Mouse (Mus musculus) thymus, adult 2 months (tissue): ENCODE measurements around the gene Plppr4.

ENCODE experiments used
- CTCF ChIP-seq: fragments of 200-500 bp; IDR thresholded peaks from 2 replicates; pipeline ENCODE4 v1.5.1; 2012; ENCODE audit warnings: mild to moderate bottlenecking, control low read depth, low read length, moderate library complexity, borderline replicate concordance; ENCODE audit not compliant: control insufficient read depth, poor library complexity, insufficient read depth; ENCODE audit errors: extremely low read depth
- POLR2A ChIP-seq: fragments of 200-500 bp; IDR thresholded peaks from 2 replicates; pipeline ENCODE4 v1.6.1; 2012; ENCODE audit warnings: mild to moderate bottlenecking, low read length, control low read depth, moderate library complexity; ENCODE audit not compliant: control insufficient read depth, poor library complexity, insufficient read depth; ENCODE audit errors: extremely low read depth

GRCm38 (mm10) chr3:117313339-117313738, 47.3 kb downstream of the Plppr4 start:
- TF ChIP-seq CTCF (no peak), POLR2A (no peak)
